Mouse (Mus musculus) frontal cortex, postnatal 10 days (tissue): ENCODE data around the gene Park7.
A peak's percentile ranks its signal among the peaks of the same experiment; 100 is the strongest.
"Not testable (repeated sequence)": the region's sequence is repeated elsewhere in the genome, so short reads cannot be mapped to it uniquely, and the experiment has no call there.

Experiments
- DNase-seq, 2 experiments: peaks; one replicate each; pipeline ENCODE4 v3.0.0; 2022; ENCODE audit warnings: low spot score in 2 of 2, mixed read lengths in 1 of 2

Park7 gene

DNA sequence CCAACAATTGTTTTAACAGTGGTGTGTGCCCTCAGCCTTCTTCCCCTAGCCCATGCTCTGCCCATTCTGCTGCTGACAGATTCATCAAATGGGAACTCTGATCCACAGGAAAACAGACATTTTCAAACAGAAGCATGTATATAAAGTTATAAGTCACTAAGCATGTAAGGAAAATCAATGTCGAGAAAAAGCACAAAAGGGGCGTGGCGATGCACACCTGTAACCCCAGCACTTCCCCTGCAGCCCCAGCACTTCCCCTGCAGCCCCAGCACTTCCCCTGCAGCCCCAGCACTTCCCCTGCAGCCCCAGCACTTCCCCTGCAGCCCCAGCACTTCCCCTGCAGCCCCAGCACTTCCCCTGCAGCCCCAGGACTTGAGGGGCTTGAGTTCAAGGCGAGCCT is 39.8 kb downstream of the Park7 start:
- not testable (repeated sequence) for DNase-seq

DNA sequence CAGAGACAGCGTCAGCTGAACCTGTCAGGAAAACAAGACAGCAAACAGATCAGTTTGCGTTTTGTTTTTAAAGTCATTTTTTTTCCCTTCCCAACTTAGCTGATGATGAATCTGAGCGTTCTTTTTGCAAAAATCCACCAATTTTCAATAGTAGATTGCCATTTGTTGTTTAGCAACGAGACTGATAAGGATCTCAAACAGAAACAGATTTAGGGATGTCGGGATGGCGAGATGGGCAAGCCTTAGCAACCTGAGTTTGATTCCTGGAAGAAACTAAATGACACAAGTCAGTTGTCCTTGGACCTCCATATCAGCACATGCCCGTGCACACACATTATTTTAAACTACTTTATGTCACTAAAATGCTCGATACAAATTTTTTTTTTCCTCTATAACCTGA is 41.6 kb downstream of the Park7 start:
- DNase-seq = no peak

DNA sequence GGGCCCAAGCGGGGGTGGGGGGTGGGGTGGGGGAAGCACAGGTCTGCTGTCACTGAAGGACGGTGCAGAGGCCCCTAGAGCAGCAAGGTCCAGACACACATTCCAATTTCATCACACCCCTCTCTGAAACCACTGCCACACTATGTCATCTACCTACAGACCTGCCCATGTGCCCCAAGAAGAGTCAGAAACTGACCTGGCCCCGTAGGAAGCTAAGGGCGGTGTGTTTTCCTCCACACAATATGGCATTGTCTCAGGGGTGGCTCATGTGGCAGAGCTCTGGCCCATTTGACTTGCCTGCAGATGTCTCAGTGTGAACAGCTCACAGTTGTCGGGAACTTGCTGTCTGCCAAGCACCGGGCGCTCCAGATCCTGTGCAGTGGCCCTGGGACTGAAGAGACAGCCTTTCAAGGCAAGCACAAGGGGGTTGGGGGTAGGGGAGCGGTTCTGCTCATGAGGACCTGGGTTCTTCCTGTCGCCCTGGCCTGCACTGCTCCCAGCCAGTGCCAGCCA is 42.0 kb downstream of the Park7 start:
- peak in 1 of 2 experiments; percentile 39 for DNase-seq

DNA sequence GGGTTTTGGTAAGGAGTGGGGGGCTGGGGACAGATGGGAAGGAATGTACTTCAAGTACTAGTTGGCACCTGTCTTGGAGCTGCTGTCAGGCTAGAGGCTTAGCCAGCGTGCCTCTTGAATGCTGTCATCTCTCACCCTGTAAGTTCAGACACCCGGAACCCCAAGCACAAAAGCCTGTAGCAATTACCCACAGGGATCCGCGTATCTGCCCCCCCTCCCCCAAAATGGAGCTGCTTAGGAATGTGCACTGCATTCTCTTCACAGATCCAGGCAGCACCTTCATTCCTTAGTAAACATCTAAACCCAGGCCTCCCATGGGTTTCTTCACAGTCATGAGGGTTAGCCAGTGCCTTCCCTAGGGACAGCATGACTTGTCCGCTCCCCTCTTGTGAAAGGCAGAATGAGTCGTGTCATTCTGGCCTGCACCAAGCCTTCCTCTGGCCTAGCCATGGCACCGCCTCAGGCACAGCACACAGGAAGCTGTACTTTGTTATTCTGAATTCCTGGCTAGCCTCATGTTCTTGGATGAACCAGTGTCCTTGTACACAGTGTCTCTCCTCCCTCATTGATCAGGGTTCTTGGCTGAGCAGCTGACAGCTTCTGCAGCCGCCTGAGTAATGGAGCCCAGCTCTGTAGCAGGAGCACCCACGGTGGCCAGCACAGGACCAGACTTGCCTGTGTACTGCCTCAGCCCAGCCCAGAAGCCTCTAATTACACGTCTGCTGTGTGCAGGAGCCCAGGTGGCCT is 42.7 kb downstream of the Park7 start:
- DNase-seq = no peak

DNA sequence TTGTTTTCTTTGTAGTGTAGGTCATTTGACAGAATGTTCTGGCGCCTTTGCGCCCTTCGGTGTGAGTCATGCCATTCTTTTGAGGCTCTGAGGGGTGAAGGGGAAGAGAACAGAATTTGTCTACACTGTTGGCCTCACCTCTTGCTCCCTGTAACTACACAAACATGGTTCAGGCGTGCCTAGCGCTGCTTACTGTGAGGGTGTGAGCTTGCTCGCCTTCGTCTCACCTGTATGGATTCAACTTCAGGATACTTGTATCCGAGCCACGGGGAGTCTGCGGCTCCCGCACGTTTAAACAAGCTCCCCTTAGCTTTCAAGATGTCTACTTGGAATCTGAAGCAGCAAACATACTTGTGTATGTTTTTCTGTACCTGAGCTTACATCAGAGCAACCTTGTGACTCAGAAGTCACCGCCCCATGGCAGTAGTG is 43.3 kb downstream of the Park7 start:
- DNase-seq = no peak

DNA sequence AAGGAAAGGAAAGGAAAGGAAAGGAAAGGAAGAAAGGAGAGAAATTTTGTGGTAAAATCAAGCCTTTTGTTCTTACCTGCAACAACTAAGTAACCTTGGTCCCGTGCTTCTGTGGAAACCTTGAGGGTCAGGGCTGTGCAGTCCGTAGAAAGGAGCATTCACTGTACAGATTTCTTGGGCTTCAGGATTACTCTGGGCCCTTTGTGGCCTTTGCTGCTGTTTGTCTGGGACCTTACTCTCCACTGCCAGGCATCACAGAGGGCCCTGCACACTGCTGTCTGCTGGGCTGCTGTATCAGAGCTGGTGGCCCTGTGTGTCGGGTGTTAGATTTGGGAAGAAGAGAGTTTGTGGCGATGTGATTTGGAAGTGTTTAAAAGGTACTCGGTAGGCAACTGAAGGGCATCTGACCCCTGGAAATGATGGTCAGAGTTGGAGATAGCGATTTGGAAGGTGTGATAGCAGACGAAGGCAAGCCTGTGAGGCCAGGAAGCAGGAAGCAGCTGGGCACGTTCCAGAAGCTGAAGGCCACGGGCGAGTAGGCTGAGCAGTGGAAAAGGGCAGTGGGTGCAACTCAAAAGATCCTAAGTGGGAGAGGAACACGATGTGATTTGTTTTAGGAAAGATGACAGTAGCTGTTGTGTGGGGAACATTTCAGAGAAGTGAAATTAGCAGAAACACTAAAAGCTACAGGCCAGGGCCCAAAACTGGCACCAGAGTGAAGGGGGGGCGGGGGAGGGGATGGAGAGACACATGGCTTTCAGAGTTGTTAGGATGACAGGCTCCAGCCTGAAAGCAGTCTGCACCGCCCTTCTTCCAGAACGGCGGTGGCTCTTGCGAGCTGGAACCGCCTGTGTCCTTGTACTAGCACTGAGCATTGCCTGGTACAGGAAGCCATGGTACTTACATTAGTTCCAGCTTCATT is 44.7 kb downstream of the Park7 start:
- DNase-seq = no peak

DNA sequence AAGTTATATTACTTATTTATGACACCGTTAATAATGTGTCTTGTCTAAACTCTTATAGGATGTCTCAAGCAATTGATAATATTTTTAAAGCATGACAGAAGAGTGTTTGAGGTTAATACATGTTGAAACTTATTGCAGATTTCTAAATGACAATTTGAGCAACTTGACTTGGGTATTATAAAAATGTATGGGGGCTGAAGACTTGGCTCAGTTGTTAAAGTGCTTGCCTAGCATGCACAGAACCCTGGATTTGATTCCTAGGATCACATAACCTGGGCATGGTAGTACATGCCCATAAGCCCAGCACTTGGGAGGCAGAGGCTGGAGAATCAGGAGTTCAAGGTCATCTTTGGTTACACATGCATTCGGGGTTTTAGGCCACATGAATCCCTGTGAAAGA is 45.4 kb downstream of the Park7 start:
- DNase-seq = no peak

DNA sequence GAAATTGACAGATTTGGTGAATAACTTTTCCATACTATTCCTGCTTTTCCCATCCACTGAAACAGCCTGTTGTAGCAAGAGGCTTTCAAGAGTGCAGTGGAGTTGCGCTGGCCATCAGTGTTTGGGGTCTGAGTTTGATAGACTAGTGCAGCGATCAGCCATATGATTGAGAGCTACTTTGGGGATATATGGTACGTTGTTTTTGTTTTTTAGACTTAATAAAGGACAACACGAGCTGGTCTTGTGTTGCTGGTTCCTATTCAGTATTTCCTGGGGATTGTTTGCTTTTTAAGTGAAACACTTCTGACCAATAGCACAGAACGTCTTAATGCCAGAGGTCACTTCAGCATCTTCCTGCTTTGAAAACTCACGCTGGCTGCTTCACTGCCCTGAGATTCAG is 46.1 kb downstream of the Park7 start:
- no peak for DNase-seq

DNA sequence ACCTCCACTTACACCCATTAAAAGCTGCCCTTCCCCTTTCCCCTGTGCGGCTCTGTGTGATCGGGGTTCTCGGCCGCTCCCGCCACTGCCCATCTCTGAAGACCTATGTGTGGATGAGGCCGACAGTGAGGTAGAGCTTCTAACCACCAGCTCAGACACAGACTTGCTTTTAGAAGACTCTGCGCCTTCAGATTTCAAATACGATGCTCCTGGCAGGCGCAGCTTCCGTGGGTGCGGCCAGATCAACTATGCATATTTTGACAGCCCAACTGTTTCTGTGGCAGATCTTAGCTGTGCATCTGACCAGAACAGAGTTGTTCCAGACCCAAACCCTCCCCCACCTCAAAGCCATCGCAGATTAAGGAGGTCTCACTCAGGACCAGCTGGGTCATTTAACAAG is 47.7 kb downstream of the Park7 start:
- no peak for DNase-seq

DNA sequence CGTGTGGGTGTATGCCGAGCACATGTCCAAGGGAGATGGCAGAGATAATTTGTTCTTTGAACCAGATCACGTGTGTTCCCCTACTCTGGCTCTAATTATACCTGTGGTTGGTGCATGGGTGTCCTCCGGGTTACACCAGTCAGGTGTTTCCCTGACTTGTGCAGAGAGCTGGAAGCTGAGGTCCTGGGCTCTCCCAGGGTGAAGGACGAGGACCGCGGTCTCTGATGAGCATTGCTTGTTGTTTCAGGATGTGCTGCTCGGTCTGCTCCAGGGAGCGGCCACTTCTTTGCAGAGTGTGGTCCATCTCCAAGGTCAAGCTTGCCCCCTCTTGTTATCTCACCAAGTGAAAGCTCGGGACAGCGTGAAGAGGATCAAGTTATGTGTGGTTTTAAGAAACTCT is 48.2 kb downstream of the Park7 start:
- DNase-seq = no peak

DNA sequence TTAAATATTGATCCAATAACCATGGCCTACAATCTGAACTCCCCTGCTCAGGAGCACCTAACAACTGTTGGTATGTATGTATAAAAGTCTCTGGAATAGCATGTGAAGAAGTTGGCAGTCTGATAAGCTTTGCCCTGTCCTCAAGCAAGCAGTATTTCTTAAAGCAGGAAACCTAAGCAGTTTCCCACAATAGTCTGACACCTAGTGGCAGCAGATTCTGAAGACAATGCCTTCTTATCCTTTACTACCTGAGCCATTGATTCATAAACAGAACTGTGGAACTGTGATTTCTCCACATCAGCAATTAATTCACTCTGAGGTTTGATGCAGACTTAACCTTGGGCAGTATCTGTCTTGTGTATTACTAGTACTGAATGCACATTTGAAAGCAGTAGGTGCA is 48.9 kb downstream of the Park7 start:
- no peak for DNase-seq

DNA sequence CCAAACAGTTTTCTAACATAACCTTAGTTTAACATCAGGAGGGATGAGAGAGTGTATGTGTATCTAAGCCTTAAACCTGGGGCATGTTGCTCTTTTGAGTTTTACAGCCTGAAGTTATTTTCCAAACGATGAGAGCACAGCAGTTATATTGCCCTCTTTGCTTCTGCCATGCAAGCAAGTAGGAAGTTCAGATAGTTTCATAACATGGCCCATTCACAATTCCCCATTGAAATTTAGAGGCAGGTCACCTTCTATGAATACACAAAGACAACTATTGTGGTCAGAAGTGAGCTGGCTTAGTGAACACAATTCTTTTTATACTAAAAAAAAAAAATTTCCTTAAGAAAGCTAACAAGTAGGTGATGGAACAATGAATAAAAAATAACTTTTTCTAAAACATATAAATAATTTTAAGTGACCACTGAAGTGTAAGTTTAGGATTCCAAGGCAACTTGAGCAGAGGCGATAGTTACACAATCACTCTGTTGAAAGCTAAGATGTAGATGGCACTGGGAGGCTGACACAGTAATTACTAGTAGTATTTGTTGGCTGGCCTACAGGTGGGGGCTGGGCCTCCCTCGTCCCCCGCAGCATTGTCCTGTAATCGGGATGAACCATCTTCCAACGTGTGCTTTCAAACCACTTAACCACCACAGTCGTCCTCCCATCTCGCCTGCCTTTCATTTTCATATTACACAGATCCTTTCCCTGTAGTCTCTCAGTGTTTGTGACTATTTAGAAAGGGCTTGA is 51.4 kb downstream of the Park7 start:
- no peak for DNase-seq

DNA sequence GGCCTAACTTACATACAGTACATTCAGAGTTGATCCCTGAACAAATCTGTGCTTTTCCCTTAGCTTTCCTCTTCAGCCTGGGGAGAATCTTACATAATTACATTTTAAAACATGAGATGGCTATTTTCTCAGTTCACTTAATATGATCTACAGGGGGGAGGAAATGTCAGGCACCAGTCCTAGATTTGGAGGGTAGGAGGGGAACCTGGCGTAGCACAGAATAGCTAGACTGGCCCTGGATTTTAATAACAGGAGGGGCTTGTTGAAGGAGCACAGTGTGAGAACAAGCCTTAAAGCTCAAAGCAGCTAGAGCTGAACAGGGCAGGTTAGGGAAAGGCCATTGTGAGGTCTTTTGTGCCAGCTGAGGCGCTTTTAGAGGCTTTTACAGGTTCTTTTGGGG is 53.1 kb downstream of the Park7 start:
- DNase-seq = no peak

DNA sequence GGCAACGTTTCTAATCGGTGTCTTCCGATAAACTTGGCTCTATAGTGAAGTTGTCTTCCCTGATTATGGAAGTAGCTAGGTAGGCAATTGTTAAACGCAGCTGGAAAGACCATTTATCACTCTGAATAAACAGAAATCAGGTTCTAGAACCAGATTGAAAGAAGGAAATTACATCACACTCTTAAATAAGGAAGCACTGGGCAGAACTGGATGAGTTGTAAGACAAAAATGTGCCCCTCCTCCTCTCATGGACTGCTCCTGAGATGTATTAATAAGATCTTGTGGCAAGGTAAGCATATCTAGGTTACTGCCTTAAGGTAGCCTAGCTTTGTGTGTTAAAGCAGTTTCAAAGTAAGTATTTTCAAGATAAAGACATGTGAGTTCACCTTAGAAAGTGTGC is 53.7 kb downstream of the Park7 start:
- DNase-seq = no peak

DNA sequence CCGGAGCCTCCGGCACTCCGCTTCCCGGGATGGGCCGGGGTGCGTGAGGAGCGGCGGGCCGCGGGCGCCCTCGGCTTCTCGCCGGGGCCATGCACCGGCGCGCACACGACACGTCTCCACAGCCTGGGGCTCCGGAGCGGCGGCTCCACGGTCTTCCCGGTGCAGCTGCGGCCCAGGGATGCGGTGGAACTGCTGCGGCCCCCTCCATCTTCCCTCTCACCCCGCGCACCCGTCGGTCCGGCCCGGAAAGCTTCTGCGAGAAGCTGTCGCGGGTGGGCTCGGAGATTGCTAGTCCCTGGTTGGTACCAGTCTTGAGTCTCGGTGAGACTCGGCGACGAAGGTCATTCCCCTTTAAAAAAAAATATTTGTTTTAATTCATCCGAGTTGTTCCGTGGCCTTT is 58.9 kb downstream of the Park7 start:
- DNase-seq = no peak

DNA sequence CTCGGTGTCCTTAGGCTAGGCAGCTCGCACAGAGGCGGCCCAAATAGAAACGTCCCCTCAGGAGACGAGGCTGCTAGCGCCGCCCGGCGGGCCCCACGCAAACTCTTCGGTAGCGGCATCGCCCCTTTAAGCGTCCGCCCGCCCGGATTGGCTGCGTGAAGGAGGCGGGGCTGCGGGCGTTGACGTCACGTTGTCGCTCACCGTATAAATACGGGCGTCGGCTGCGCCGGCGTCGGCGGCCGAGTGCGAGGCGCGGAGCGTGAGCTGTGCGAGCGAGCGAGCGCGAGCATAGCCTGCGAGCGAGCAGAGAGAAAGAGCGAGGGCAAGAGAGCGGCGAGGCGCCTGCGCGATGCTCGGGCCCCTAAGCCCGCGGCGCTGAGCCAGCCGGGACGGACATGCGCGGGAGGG is 59.4 kb downstream of the Park7 start:
- peak; percentile 89 to 95 for DNase-seq

DNA sequence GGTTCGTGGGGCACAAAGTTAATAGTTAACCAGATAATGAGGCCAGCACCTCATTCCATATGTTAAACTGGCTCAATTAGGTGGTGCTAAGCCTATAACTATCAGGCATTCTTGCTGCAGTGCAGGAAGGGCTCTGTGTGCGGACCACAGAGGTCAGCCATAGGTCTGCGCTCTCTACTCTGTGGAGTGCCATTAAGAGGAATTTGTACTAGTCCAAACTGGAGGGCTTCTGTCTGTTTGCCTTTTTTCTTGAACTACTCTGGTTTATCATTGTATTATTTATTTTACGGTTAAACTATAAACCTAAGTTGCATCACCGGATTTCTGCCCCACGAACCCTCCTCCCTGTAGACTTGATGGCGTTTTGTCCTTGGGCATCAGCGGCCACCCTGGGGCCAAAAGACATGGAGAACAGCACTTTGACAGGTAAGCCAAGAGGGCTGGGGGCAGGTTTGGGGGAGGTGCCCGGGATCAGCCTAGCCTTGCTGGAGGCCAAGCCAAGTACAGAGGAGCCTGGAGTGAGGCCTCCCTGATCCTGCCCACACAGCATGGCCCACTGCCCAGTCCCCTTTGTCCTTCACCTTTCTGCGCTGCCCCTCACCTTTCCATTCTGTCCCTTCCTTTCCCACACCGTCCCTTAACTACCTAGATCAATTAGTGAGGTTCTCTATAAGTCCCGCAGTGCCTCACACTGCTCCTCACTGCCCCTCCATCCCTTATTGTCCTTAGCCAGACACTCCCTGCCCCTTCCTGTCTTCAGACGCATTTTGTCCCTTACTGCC is 60.4 kb downstream of the Park7 start, which contains the start of gene Errfi1:
Gene Errfi1, plus strand, starts transcription at position 240 of the 782 bp plus-strand sequence.
- no peak for DNase-seq

DNA sequence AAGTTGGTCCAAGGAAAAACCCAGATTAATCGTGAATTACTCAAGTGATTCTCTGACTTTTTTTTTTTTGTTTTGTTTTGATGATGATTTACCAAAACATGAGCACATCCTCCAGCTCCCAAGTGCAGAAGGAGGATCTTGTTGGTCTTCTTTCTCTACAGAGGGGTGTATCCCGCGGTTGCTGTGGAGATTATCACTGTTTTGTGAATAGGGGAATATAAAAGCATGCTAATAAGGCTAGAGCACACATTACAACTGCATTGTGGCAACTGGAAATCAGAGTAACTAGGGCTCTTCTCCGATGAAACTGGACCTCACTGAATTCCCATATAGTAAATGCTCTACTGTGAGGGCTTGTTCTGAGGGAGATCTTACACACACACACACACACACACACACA is 61.8 kb downstream of the Park7 start:
- DNase-seq = no peak

DNA sequence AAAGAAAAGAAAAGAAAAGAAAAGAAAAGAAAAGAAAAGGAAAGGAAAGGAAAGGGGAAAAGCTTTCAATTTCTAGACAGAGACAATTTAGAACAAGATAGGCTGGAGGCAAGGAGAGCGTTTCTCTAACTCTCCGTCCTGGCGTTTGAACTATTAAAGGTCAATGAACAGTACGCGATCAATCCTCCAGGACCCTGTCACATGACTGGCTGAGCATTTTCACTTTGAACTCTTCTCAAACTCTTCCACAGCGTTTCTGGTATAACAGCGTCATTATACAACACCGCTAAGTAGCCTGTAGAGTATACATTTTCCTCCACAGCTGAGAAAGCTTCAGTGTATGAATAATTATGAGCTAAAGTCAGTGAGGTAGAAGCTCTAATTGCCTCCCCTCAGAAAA is 62.2 kb downstream of the Park7 start:
- DNase-seq = no peak

DNA sequence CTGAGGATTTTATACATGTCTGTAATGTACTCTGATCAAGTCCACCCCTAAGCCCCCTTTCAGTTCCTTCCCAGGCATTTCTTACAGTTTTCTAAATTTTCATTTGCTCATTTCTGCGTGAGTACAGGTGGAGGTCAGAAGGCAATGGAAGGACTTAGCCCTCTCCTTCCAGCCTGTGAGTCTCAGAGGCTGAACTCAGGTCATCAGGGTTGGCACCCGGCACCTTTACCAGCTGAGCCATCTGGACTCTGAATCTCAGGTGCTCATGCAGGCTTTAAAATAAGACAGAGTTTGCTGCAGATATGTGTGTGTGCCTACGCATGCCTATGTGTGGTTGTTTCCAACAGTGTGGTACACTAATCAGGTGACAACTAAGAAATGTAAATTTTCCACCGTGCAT is 63.3 kb downstream of the Park7 start:
- no peak for DNase-seq

DNA sequence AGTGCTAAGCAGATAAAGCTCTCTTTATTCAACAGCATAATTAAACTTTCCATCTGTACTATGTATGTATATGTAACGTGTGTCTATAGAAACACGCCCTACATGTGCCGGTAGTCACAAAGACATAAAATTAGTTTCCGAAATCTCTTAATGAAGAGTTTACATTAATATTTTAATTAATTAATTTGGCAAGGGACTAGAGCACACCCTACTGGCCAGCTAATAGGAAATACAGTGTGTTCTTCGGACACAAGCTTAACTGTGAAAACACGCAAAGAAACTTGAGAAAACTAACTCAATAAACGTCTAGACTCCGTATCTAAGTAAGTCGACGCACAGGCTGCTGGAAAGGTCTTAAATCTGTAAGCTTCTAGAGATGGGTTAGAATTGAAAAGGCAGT is 64.3 kb downstream of the Park7 start:
- DNase-seq = no peak
